Mouse (Mus musculus) limb, embryonic 14.5 days (tissue): ENCODE measurements around the gene Gcsh. TPM values are rescaled to one million over a fixed set of nuclear protein-coding genes. Genes with fewer than 3 reads are reported as not detected.

Source experiments
- ATAC-seq: fragments of 200-750 bp; cut with Nextera tagmentation; 2 replicates; pipeline ENCODE4 v1.8.0; 2017; ENCODE audit warnings: low read depth, moderate number of reproducible peaks, moderate TSS enrichment; ENCODE audit not compliant: low FRiP score
- DNase-seq: peaks from one replicate; pipeline ENCODE4 v3.0.0-alpha.2; 2015; ENCODE audit warnings: low spot score
- H3K27ac ChIP-seq: fragments of 300-500 bp; sonication (generic); replicated peaks from 2 replicates; pipeline ENCODE4 v1.5.1; 2014; ENCODE audit warnings: low read depth, mild to moderate bottlenecking, low read length, moderate library complexity, mixed read lengths
- H3K27me3 ChIP-seq: fragments of 300-500 bp; sonication (generic); 2 replicates; pipeline ENCODE4 v1.6.1; 2014; ENCODE audit warnings: low read length, mixed read lengths; ENCODE audit not compliant: control insufficient read depth, insufficient read depth
- H3K36me3 ChIP-seq: fragments of 300-500 bp; sonication (generic); 2 replicates; pipeline ENCODE4 v1.6.1; 2014; ENCODE audit warnings: mild to moderate bottlenecking, low read length, moderate library complexity, mixed read lengths; ENCODE audit not compliant: control insufficient read depth, insufficient read depth
- H3K4me1 ChIP-seq: fragments of 300-500 bp; sonication (generic); 2 replicates; pipeline ENCODE4 v1.6.1; 2014; ENCODE audit warnings: antibody characterized with exemption, low read length, mixed read lengths; ENCODE audit not compliant: control insufficient read depth, insufficient read depth
- H3K4me2 ChIP-seq: fragments of 300-500 bp; sonication (generic); replicated peaks from 2 replicates; pipeline ENCODE4 v1.6.1; 2014; ENCODE audit warnings: low read depth, mild to moderate bottlenecking, low read length, moderate library complexity; ENCODE audit not compliant: severe bottlenecking
- H3K4me3 ChIP-seq: fragments of 300-500 bp; sonication (generic); replicated peaks from 2 replicates; pipeline ENCODE4 v1.5.1; 2014; ENCODE audit warnings: low read length
- H3K9ac ChIP-seq: fragments of 300-500 bp; sonication (generic); 2 replicates; pipeline ENCODE4 v1.6.1; 2014; ENCODE audit warnings: mild to moderate bottlenecking, low read depth, low read length, moderate library complexity; ENCODE audit not compliant: severe bottlenecking
- H3K9me3 ChIP-seq: fragments of 300-500 bp; sonication (generic); 2 replicates; pipeline ENCODE4 v1.6.1; 2016; ENCODE audit warnings: low read length; ENCODE audit not compliant: control insufficient read depth
- POLR2A ChIP-seq: fragments of 200-500 bp; IDR thresholded peaks from 2 replicates; pipeline ENCODE4 v1.8.0; 2012; ENCODE audit warnings: inconsistent platforms, mild to moderate bottlenecking, moderate library complexity, borderline replicate concordance; ENCODE audit not compliant: insufficient read depth, insufficient read length; ENCODE audit errors: extremely low read depth
- WGBS: fragments of 180-500 bp; shearing (Covaris S2); extraction: QIAGEN DNeasy Blood & Tissue Kit; methylation state at CpG from one replicate; pipeline ENCODE4 v1.1.7; 2014; 5-methylcytosine and 5-hydroxymethylcytosine counted together
- polyA plus RNA-seq, 2 experiments: library from polyadenylated mRNA; depleted of rRNA in 1 of 2; stranded (reverse) in 1 of 2; unstranded in 1 of 2; fragments of >200 nt; fragmentation: Nextera tagmentation in 1 of 2; extraction: Ambion mirVana in 1 of 2; gene quantifications; 2 replicates each; pipeline versions ENCODE4 v1.2.1 to v1.2.3; 2012 to 2014

The Gcsh gene
- polyA plus RNA-seq, 2 experiments, result 68.2 to 122 TPM

GRCm38 (mm10) chr8:117017896-117018295 is 24.6 kb upstream of the Gcsh start:
- Histone ChIP-seq H3K36me3 (no peaks in the 10 kb centered on the region), H3K4me3 (no peak overlapping the region), H3K27ac (no peak overlapping the region), H3K4me2 (no peak overlapping the region), H3K4me1 (no peaks in the 10 kb centered on the region), H3K9ac (no peak overlapping the region), H3K27me3 (no peaks in the 10 kb centered on the region), H3K9me3 (no peaks in the 10 kb centered on the region)
- no peak for TF ChIP-seq POLR2A
- DNase-seq (no peak), ATAC-seq (no peak)
- 89% methylated on average over 4 of the region's 4 CpGs for WGBS

GRCm38 (mm10) chr8:117017006-117017405 is 23.7 kb upstream of the Gcsh start:
- no peak overlapping the region for H3K27ac ChIP-seq
- no peak overlapping the region for H3K4me3 ChIP-seq
- no peak overlapping the region for H3K4me2 ChIP-seq
- 57% methylated on average over 8 of the region's 8 CpGs for WGBS
- TF ChIP-seq POLR2A, result no peak
- no peak for ATAC-seq
- DNase-seq, result no peak
- H3K4me1 ChIP-seq, result no peaks in the 10 kb centered on the region
- H3K27me3 ChIP-seq, result no peaks in the 10 kb centered on the region
- H3K9me3 ChIP-seq, result no peaks in the 10 kb centered on the region
- no peaks in the 10 kb centered on the region for H3K36me3 ChIP-seq
- H3K9ac ChIP-seq, result no peak overlapping the region

GRCm38 (mm10) chr8:117015670-117016069 is 22.3 kb upstream of the Gcsh start:
- H3K36me3 ChIP-seq, result no peaks in the 10 kb centered on the region
- no peak overlapping the region for H3K4me2 ChIP-seq
- no peak overlapping the region for H3K4me3 ChIP-seq
- no peaks in the 10 kb centered on the region for H3K27me3 ChIP-seq
- no peak overlapping the region for H3K9ac ChIP-seq
- no peaks in the 10 kb centered on the region for H3K4me1 ChIP-seq
- ATAC-seq (no peak), DNase-seq (no peak)
- no peak for TF ChIP-seq POLR2A
- WGBS, result 59% methylated on average over 4 of the region's 4 CpGs
- H3K9me3 ChIP-seq, result no peaks in the 10 kb centered on the region
- no peak overlapping the region for H3K27ac ChIP-seq

GRCm38 (mm10) chr8:117011366-117011765 is 18.0 kb upstream of the Gcsh start:
- TF ChIP-seq POLR2A, result no peak
- Histone ChIP-seq H3K4me3 (no peak overlapping the region), H3K4me2 (no peak overlapping the region), H3K27me3 (no peaks in the 10 kb centered on the region), H3K9ac (no peak overlapping the region), H3K9me3 (no peaks in the 10 kb centered on the region), H3K27ac (no peak overlapping the region), H3K4me1 (no peaks in the 10 kb centered on the region), H3K36me3 (no peaks in the 10 kb centered on the region)
- 89% methylated on average over 9 of the region's 9 CpGs for WGBS
- ATAC-seq (no peak), DNase-seq (no peak)

GRCm38 (mm10) chr8:116994016-116994716 is 829 bp upstream of the Gcsh start:
- Histone ChIP-seq H3K4me3 (peak overlapping the region; percentile 62), H3K9me3 (no peaks in the 10 kb centered on the region), H3K36me3 (no peaks in the 10 kb centered on the region), H3K9ac (peak overlapping the region; percentile 44), H3K4me2 (peak overlapping the region; percentile 76), H3K4me1 (peaks cover 7% of the 10 kb centered on the region), H3K27ac (no peak overlapping the region), H3K27me3 (no peaks in the 10 kb centered on the region)
- no peak for TF ChIP-seq POLR2A
- WGBS, result 52% methylated on average over 11 of the region's 11 CpGs
- DNase-seq (no peak), ATAC-seq (no peak)
